Comparison of ENCODE assay signal across 20 mouse cellular contexts in the genomic region with DNA sequence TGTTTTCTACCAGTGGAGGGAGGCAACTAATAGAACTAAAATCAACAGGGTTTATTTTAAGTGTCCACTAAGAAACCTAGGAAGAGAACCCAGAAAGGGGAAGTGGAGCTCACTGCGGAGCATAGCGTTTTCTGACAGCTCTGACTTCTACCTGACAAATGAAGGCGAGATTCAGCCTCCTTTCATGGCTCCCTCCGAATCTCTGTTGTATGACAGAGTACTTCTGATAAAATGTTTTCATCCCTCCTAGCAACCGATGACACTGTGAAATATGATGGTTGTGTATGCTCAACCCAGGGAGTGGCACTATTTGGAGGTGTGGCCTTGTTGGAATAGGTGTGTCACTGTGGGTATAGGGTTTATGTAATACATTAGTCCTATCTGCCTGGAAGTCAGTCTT. TPM values are rescaled to one million over a fixed set of nuclear protein-coding genes. Genes with fewer than 3 reads are reported as not detected.
"Had no signal": no experiment of that assay in that cellular context is flagged by ENCODE, and none has a peak within 500 bp of the region (broad histone marks: within the 10 kb centered on the region; RNA-seq: fewer than 3 reads in every experiment).

No protein-coding gene starts in this region.

- H3K27me3 ChIP-seq: intestine, embryonic 15.5 days; limb, embryonic 13.5 days; neural tube, embryonic 15.5 days had no signal

- H3K4me3 ChIP-seq: intestine, embryonic 15.5 days; limb, embryonic 13.5 days; midbrain, embryonic 10.5 days; myocyte; neural tube, embryonic 15.5 days had no signal

- H3K4me1 ChIP-seq: intestine, embryonic 15.5 days; neural tube, embryonic 15.5 days had no signal

- H3K9ac ChIP-seq: intestine, embryonic 15.5 days; limb, embryonic 13.5 days; liver, embryonic 14.5 days; lung, embryonic 14.5 days; neural tube, embryonic 15.5 days had no signal

- H3K4me2 ChIP-seq: intestine, embryonic 15.5 days; limb, embryonic 13.5 days; lung, embryonic 14.5 days; neural tube, embryonic 15.5 days had no signal

- H3K36me3 ChIP-seq: intestine, embryonic 15.5 days; limb, embryonic 13.5 days; midbrain, embryonic 10.5 days; neural tube, embryonic 15.5 days had no signal

- H3K27ac ChIP-seq: intestine, embryonic 15.5 days; limb, embryonic 13.5 days; liver, embryonic 14.5 days; midbrain, embryonic 10.5 days; neural tube, embryonic 15.5 days had no signal

- H3K9me3 ChIP-seq: intestine, embryonic 15.5 days; limb, embryonic 13.5 days; midbrain, embryonic 10.5 days; neural tube, embryonic 15.5 days had no signal

- ATAC-seq: intestine, embryonic 15.5 days had no signal

- DNase-seq: kidney, adult 8-10 months; kidney, postnatal 25 days; layer of hippocampus, adult 9-11 months; left cerebral cortex, postnatal 4 days; lung, embryonic 14.5 days; lung, postnatal 10 days; midbrain, embryonic 14.5 days; thymus, adult 2 months; thymus, postnatal 25 days had no signal

RNA-seq across cellular contexts. Expression of a gene that starts 2.6 kb away (rescaled TPM):
- total RNA-seq: layer of hippocampus, adult 18-20 months; left cerebral cortex, postnatal 4 days had no signal
- polyA plus RNA-seq: kidney, embryonic 16.5 days; limb, embryonic 13.5 days; lung, embryonic 14.5 days; midbrain, embryonic 10.5 days; midbrain, embryonic 14.5 days; neural tube, embryonic 11.5 days; neural tube, embryonic 15.5 days; testis, adult 2 months had no signal

RNA-seq across cellular contexts. Expression of a gene that starts 40.4 kb away (rescaled TPM):
- total RNA-seq: layer of hippocampus, adult 18-20 months had no signal
- polyA plus RNA-seq: limb, embryonic 13.5 days; lung, embryonic 14.5 days; midbrain, embryonic 10.5 days; midbrain, embryonic 14.5 days; myocyte; neural tube, embryonic 11.5 days; spleen, adult 2 months had no signal
